Mouse (Mus musculus): ENCODE measurements at regions not wholly inside any gene's neighbourhood (a gene's known extent, or its start where the extent isn't known, plus 50 kb on each side); places are given as distances from the start of the nearest gene placed in this dataset.

- no peak for TF ChIP-seq POLR2A (IDR thresholded peaks at IDR 0.05; ENCODE audit: control insufficient read depth, low read depth, low read length)
- TF ChIP-seq CTCF (IDR thresholded peaks at IDR 0.05; ENCODE audit: control insufficient read depth, insufficient read depth, insufficient replicate concordance, low read depth, low read length), result no peak
Measured at GRCm38 (mm10) chr8:34604581-34604980, 493.0 kb upstream of the Gm10131 start.

All from testis, adult 2 months (tissue).